Mouse (Mus musculus) kidney, postnatal 0 days (tissue): ENCODE results near the gene Hacd3. TPM values are rescaled to one million over a fixed set of nuclear protein-coding genes. Genes with fewer than 3 reads are reported as not detected.
"Not testable (repeated sequence)": the region's sequence is repeated elsewhere in the genome, so short reads cannot be mapped to it uniquely, and the experiment has no call there.

Experiments
- ATAC-seq: fragments of 200-750 bp; cut with Nextera tagmentation; replicated peaks from 2 replicates; pipeline ENCODE4 v1.8.0; 2017; ENCODE audit warnings: low read depth, moderate number of reproducible peaks, moderate TSS enrichment, moderate library complexity; ENCODE audit not compliant: low FRiP score
- DNase-seq: peaks from one replicate; pipeline ENCODE4 v3.0.0-alpha.2; 2016; ENCODE audit warnings: low spot score
- H3K27ac ChIP-seq: fragments of 300-500 bp; sonication (generic); 2 replicates; pipeline ENCODE4 v1.5.1; 2014; ENCODE audit warnings: mild to moderate bottlenecking
- H3K27me3 ChIP-seq: fragments of 300-500 bp; sonication (generic); 2 replicates; pipeline ENCODE4 v1.6.1; 2014; ENCODE audit warnings: low read length, mixed read lengths; ENCODE audit not compliant: insufficient read depth
- H3K36me3 ChIP-seq: fragments of 300-500 bp; sonication (generic); 2 replicates; pipeline ENCODE4 v1.6.1; 2014; ENCODE audit warnings: low read length, mixed read lengths; ENCODE audit not compliant: insufficient read depth
- H3K4me1 ChIP-seq: fragments of 300-500 bp; sonication (generic); replicated peaks from 2 replicates; pipeline ENCODE4 v1.6.1; 2014; ENCODE audit warnings: antibody characterized with exemption, low read length, mixed read lengths; ENCODE audit not compliant: insufficient read depth
- H3K4me2 ChIP-seq: fragments of 300-500 bp; sonication (generic); 2 replicates; pipeline ENCODE4 v1.6.1; 2014; ENCODE audit warnings: mild to moderate bottlenecking, low read length, moderate library complexity, mixed read lengths
- H3K4me3 ChIP-seq: fragments of 300-500 bp; sonication (generic); replicated peaks from 2 replicates; pipeline ENCODE4 v1.5.1; 2014; ENCODE audit warnings: low read depth, low read length
- H3K9ac ChIP-seq: fragments of 300-500 bp; sonication (generic); 2 replicates; pipeline ENCODE4 v1.6.1; 2014; ENCODE audit warnings: low read depth, low read length
- H3K9me3 ChIP-seq: fragments of 300-500 bp; sonication (generic); replicated peaks from 2 replicates; pipeline ENCODE4 v1.6.1; 2016; ENCODE audit warnings: low read length, inconsistent platforms, mixed read lengths
- CTCF ChIP-seq: IDR thresholded peaks from 2 replicates; pipeline ENCODE4 v1.5.1; 2016; ENCODE audit warnings: antibody characterized with exemption, low read depth, mild to moderate bottlenecking, moderate library complexity
- WGBS: fragments of 180-500 bp; shearing (Covaris S2); extraction: QIAGEN DNeasy Blood & Tissue Kit; methylation state at CpG from one replicate; pipeline ENCODE4 v1.1.7; 2014; 5-methylcytosine and 5-hydroxymethylcytosine counted together
- polyA plus RNA-seq: library from polyadenylated mRNA; unstranded; fragments of >200 nt; fragmentation: Nextera tagmentation; extraction: Ambion mirVana; gene quantifications from 2 replicates; pipeline ENCODE4 v1.2.1, GENCODE M21; 2015

Gene Hacd3
- polyA plus RNA-seq, 1 experiment from 2014 or later, result 68.2 TPM

- Histone ChIP-seq H3K9ac (no peak overlapping the region), H3K4me2 (no peak overlapping the region), H3K4me1 (peaks cover 8% of the 10 kb centered on the region; the same call in 1 of the 2 replicates), H3K4me3 (no peak overlapping the region), H3K27me3 (no peaks in the 10 kb centered on the region), H3K27ac (no peak overlapping the region), H3K36me3 (0 out of 2 replicates have a peak, but pooled peaks cover 3% of the 10 kb centered on the region), H3K9me3 (no peaks in the 10 kb centered on the region)
- peak; percentile 53 for TF ChIP-seq CTCF
- ATAC-seq (no peak), DNase-seq (peak; percentile 14)
- WGBS, result 60% methylated on average over 6 of the region's 6 CpGs
Measured at GRCm38 (mm10) chr9:65011304-65011703, 10.2 kb downstream of the Hacd3 start.

GRCm38 (mm10) chr9:65010632-65011031, 10.9 kb downstream of the Hacd3 start:
- Histone ChIP-seq H3K4me3 (no peak overlapping the region), H3K36me3 (peaks cover 10% of the 10 kb centered on the region; the same call in 1 of the 2 replicates), H3K9me3 (no peaks in the 10 kb centered on the region), H3K9ac (no peak overlapping the region), H3K27ac (no peak overlapping the region), H3K4me2 (no peak overlapping the region), H3K27me3 (no peaks in the 10 kb centered on the region), H3K4me1 (peaks cover 4% of the 10 kb centered on the region; the same call in 1 of the 2 replicates)
- no peak for DNase-seq
- ATAC-seq, result no peak
- 57% methylated on average over 8 of the region's 8 CpGs for WGBS
- TF ChIP-seq CTCF, result no peak

GRCm38 (mm10) chr9:65005737-65006136, 15.8 kb downstream of the Hacd3 start:
- DNase-seq (no peak), ATAC-seq (no peak)
- no peak for TF ChIP-seq CTCF
- Histone ChIP-seq H3K4me3 (no peak overlapping the region), H3K4me1 (no peaks in the 10 kb centered on the region), H3K9ac (no peak overlapping the region), H3K27ac (no peak overlapping the region), H3K9me3 (no peaks in the 10 kb centered on the region), H3K27me3 (no peaks in the 10 kb centered on the region), H3K36me3 (peaks cover 29% of the 10 kb centered on the region; the same call in 1 of the 2 replicates), H3K4me2 (no peak overlapping the region)
- WGBS, result 93% methylated on average over 8 of the region's 8 CpGs

GRCm38 (mm10) chr9:65001481-65001880, 20.0 kb downstream of the Hacd3 start:
- Histone ChIP-seq H3K9me3 (no peaks in the 10 kb centered on the region), H3K4me2 (no peak overlapping the region), H3K36me3 (peaks cover 40% of the 10 kb centered on the region; the same call in 1 of the 2 replicates), H3K27ac (no peak overlapping the region), H3K27me3 (no peaks in the 10 kb centered on the region), H3K4me1 (no peaks in the 10 kb centered on the region), H3K4me3 (no peak overlapping the region), H3K9ac (no peak overlapping the region)
- no peak for ATAC-seq
- 82% methylated on average over 4 of the region's 4 CpGs for WGBS
- no peak for TF ChIP-seq CTCF
- no peak for DNase-seq

- WGBS, result 91% methylated on average over 1 of the region's 1 CpGs
- TF ChIP-seq CTCF, result peak; percentile 23; the same call in 1 of the 2 replicates
Measured at GRCm38 (mm10) chr9:64995464-64995863, 26.0 kb downstream of the Hacd3 start.

GRCm38 (mm10) chr9:64990291-64990690, 31.2 kb downstream of the Hacd3 start:
- ATAC-seq (no peak), DNase-seq (no peak)
- Histone ChIP-seq H3K36me3 (peaks cover 43% of the 10 kb centered on the region), H3K9ac (no peak overlapping the region), H3K27me3 (no peaks in the 10 kb centered on the region), H3K4me3 (no peak overlapping the region), H3K9me3 (no peaks in the 10 kb centered on the region), H3K4me1 (no peaks in the 10 kb centered on the region), H3K27ac (no peak overlapping the region), H3K4me2 (no peak overlapping the region)
- WGBS, result 86% methylated on average over 7 of the region's 7 CpGs
- no peak for TF ChIP-seq CTCF

More at GRCm38 (mm10) chr9:64995464-64995863, 26.0 kb downstream of the Hacd3 start:
- H3K27me3 ChIP-seq, DNase-seq, ATAC-seq, H3K4me3 ChIP-seq, H3K4me2 ChIP-seq, H3K4me1 ChIP-seq, H3K9ac ChIP-seq, H3K9me3 ChIP-seq, H3K27ac ChIP-seq: not testable (repeated sequence)
- peaks cover 13% of the 10 kb centered on the region; the same call in 1 of the 2 replicates for H3K36me3 ChIP-seq

GRCm38 (mm10) chr9:64988443-64988842, 33.0 kb downstream of the Hacd3 start:
- no peak for TF ChIP-seq CTCF
- H3K36me3 ChIP-seq, result peaks cover 59% of the 10 kb centered on the region

More at GRCm38 (mm10) chr9:64988443-64988842, 33.0 kb downstream of the Hacd3 start:
- Histone ChIP-seq H3K9me3 (no peaks in the 10 kb centered on the region), H3K27ac (no peak overlapping the region), H3K9ac (no peak overlapping the region), H3K4me3 (no peak overlapping the region), H3K27me3 (no peaks in the 10 kb centered on the region), H3K4me2 (no peak overlapping the region), H3K4me1 (no peaks in the 10 kb centered on the region)
- WGBS, result 88% methylated on average over 6 of the region's 6 CpGs
- ATAC-seq (no peak), DNase-seq (no peak)
